Mouse (Mus musculus): ENCODE results near the gene Pfkfb2.

Pfkfb2 gene

GRCm38 (mm10) chr1:130737916-130738315, 8.9 kb upstream of the Pfkfb2 start:
- no peak for DNase-seq (ENCODE audit: low spot score)

- DNase-seq (ENCODE audit: low spot score), result no peak
These were observed 8.4 kb upstream of the Pfkfb2 start for GRCm38 (mm10) chr1:130737411-130737881.

GRCm38 (mm10) chr1:130734852-130735251, 5.8 kb upstream of the Pfkfb2 start:
- DNase-seq (ENCODE audit: low spot score), result no peak

GRCm38 (mm10) chr1:130734452-130734851, 5.4 kb upstream of the Pfkfb2 start:
- no peak for DNase-seq (ENCODE audit: low spot score)

- no peak for DNase-seq (ENCODE audit: low spot score)
These were observed 4.6 kb upstream of the Pfkfb2 start for GRCm38 (mm10) chr1:130733671-130734070.

GRCm38 (mm10) chr1:130732706-130733658, 3.9 kb upstream of the Pfkfb2 start:
- no peak for DNase-seq (ENCODE audit: low spot score)

GRCm38 (mm10) chr1:130731741-130732337, 2.8 kb upstream of the Pfkfb2 start, which contains the start of gene AA986860:
TSS of gene AA986860 (plus strand) at chr1:130731976.
- DNase-seq (ENCODE audit: low spot score), result peak; percentile 67

- no peak for DNase-seq (ENCODE audit: low spot score)
These were observed 345 bp downstream of the Pfkfb2 start for GRCm38 (mm10) chr1:130728708-130729107.

- no peak for DNase-seq (ENCODE audit: low spot score)
These were observed 983 bp downstream of the Pfkfb2 start for GRCm38 (mm10) chr1:130728070-130728469.

- no peak for DNase-seq (ENCODE audit: low spot score)
These were observed 2.7 kb downstream of the Pfkfb2 start for GRCm38 (mm10) chr1:130726396-130726795.

- no peak for DNase-seq (ENCODE audit: low spot score)
These were observed 4.8 kb downstream of the Pfkfb2 start for GRCm38 (mm10) chr1:130724206-130724605.

GRCm38 (mm10) chr1:130717291-130717871, 11.7 kb downstream of the Pfkfb2 start, which contains the start of gene Yod1:
TSS of gene Yod1 (plus strand) at chr1:130717327.
- DNase-seq (ENCODE audit: low spot score), result peak; percentile 82

GRCm38 (mm10) chr1:130716513-130717290, 12.4 kb downstream of the Pfkfb2 start:
- peak; percentile 57 for DNase-seq (ENCODE audit: low spot score)

GRCm38 (mm10) chr1:130716218-130716512, 12.9 kb downstream of the Pfkfb2 start:
- no peak for DNase-seq (ENCODE audit: low spot score)

- peak; percentile 80 for DNase-seq (ENCODE audit: low spot score)
These were observed 13.4 kb downstream of the Pfkfb2 start, which contains the start of gene Gm29427 for GRCm38 (mm10) chr1:130715561-130716217. TSS of gene Gm29427 (minus strand) at chr1:130715799.

GRCm38 (mm10) chr1:130714046-130714445, 15.0 kb downstream of the Pfkfb2 start:
- no peak for DNase-seq (ENCODE audit: low spot score)

GRCm38 (mm10) chr1:130710283-130711080, 18.6 kb downstream of the Pfkfb2 start:
- no peak for DNase-seq (ENCODE audit: low spot score)

- DNase-seq (ENCODE audit: low spot score), result no peak
These were observed 25.4 kb downstream of the Pfkfb2 start for GRCm38 (mm10) chr1:130703613-130704012.

- DNase-seq (ENCODE audit: low spot score), result no peak
These were observed 27.1 kb downstream of the Pfkfb2 start for GRCm38 (mm10) chr1:130701976-130702375.

- DNase-seq (ENCODE audit: low spot score), result no peak
These were observed 29.0 kb downstream of the Pfkfb2 start for GRCm38 (mm10) chr1:130699937-130700633.
